Mouse (Mus musculus) liver, embryonic 14.5 days (tissue): ENCODE measurements around the gene Lbr. TPM values are rescaled to one million over a fixed set of nuclear protein-coding genes. Genes with fewer than 3 reads are reported as not detected.

Experiments
- ATAC-seq: fragments of 200-750 bp; cut with Nextera tagmentation; 2 replicates; pipeline ENCODE4 v1.8.0; 2017; ENCODE audit warnings: moderate number of reproducible peaks, mild to moderate bottlenecking, moderate library complexity; ENCODE audit not compliant: insufficient read depth
- DNase-seq, 3 experiments: peaks; one replicate each; pipeline ENCODE4 v3.0.0-alpha.2; 2012 to 2013; ENCODE audit warnings: low read depth in 3 of 3, low spot score in 3 of 3
- H3K27ac ChIP-seq: fragments of 300-500 bp; sonication (generic); 2 replicates; pipeline ENCODE4 v1.5.1; 2014; ENCODE audit warnings: moderate library complexity, mild to moderate bottlenecking, control low read depth, inconsistent platforms
- H3K27me3 ChIP-seq: fragments of 300-500 bp; sonication (generic); 2 replicates; pipeline ENCODE4 v1.6.1; 2014; ENCODE audit warnings: mild to moderate bottlenecking, low read length, moderate library complexity; ENCODE audit not compliant: control insufficient read depth, insufficient read depth
- H3K36me3 ChIP-seq: fragments of 300-500 bp; sonication (generic); replicated peaks from 2 replicates; pipeline ENCODE4 v1.6.1; 2014; ENCODE audit warnings: low read depth; ENCODE audit not compliant: control insufficient read depth, insufficient read depth
- H3K4me1 ChIP-seq, 2 experiments: fragments of 200-500 bp in 1 of 2; fragments of 300-500 bp in 1 of 2; sonication (generic) in 1 of 2; replicated peaks; 2 replicates each; pipeline ENCODE4 v1.6.1; 2012 to 2014; ENCODE audit warnings: antibody characterized with exemption in 1 of 2, inconsistent platforms in 1 of 2, low read length in 1 of 2; ENCODE audit not compliant: control insufficient read depth in 2 of 2, insufficient read depth in 2 of 2
- H3K4me2 ChIP-seq: fragments of 300-500 bp; sonication (generic); 2 replicates; pipeline ENCODE4 v1.6.1; 2014; ENCODE audit warnings: low read depth, mild to moderate bottlenecking, control low read depth, moderate library complexity
- H3K4me3 ChIP-seq, 2 experiments: fragments of 200-500 bp in 1 of 2; fragments of 300-500 bp in 1 of 2; sonication (generic) in 1 of 2; 2 replicates each; pipeline ENCODE4 v1.5.1; 2012 to 2014; ENCODE audit warnings: low read depth in 2 of 2, low read length in 2 of 2, mild to moderate bottlenecking in 2 of 2, control low read depth in 1 of 2, inconsistent platforms in 1 of 2, moderate library complexity in 1 of 2; ENCODE audit not compliant: insufficient read depth in 1 of 2
- H3K9ac ChIP-seq: fragments of 300-500 bp; sonication (generic); replicated peaks from 2 replicates; pipeline ENCODE4 v1.6.1; 2014; ENCODE audit warnings: mild to moderate bottlenecking, control low read depth, moderate library complexity
- H3K9me3 ChIP-seq: fragments of 300-500 bp; sonication (generic); 2 replicates; pipeline ENCODE4 v1.6.1; 2016; ENCODE audit warnings: low read length, mixed read lengths; ENCODE audit not compliant: control insufficient read depth
- CTCF ChIP-seq: IDR thresholded peaks from 2 replicates; pipeline ENCODE4 v1.5.1; 2016; ENCODE audit warnings: antibody characterized with exemption, low read depth, control low read depth
- EP300 ChIP-seq: IDR thresholded peaks from 2 replicates; pipeline ENCODE4 v1.6.1; 2016; ENCODE audit warnings: antibody characterized with exemption, low read depth
- WGBS: fragments of 180-500 bp; shearing (Covaris S2); extraction: QIAGEN DNeasy Blood & Tissue Kit; methylation state at CpG from one replicate; pipeline ENCODE4 v1.1.7; 2014; ENCODE audit not compliant: insufficient replicate concordance; 5-methylcytosine and 5-hydroxymethylcytosine counted together
- polyA plus RNA-seq, 2 experiments: library from polyadenylated mRNA; depleted of rRNA in 1 of 2; stranded (reverse) in 1 of 2; unstranded in 1 of 2; fragments of >200 nt; fragmentation: Nextera tagmentation in 1 of 2; extraction: Ambion mirVana in 1 of 2; gene quantifications; 2 replicates each; pipeline versions ENCODE4 v1.2.1 to v1.2.3; 2012 to 2014

Gene Lbr
- polyA plus RNA-seq, 2 experiments: 65.7 to 259 TPM

- DNase-seq (no peak), ATAC-seq (no peak)
- H3K4me3 ChIP-seq: peak overlapping the region; percentile 94 to 100
- 8% methylated on average over 6 of the region's 6 CpGs for WGBS
- H3K4me2 ChIP-seq: peak overlapping the region; percentile 85
- peak overlapping the region; percentile 98 for H3K9ac ChIP-seq
- H3K27me3 ChIP-seq: no peaks in the 10 kb centered on the region
- H3K9me3 ChIP-seq: no peaks in the 10 kb centered on the region
- no peak for TF ChIP-seq CTCF
- TF ChIP-seq EP300: no peak
- peaks cover 47% of the 10 kb centered on the region for H3K36me3 ChIP-seq
- H3K4me1 ChIP-seq: peaks cover 14 to 28% of the 10 kb centered on the region in 2 experiments
- 0 out of 2 replicates have a peak overlapping the region, but pooled peaks have one; percentile 2 for H3K27ac ChIP-seq
Observed at GRCm38 (mm10) chr1:181839746-181840366, 3.0 kb downstream of the Lbr start.

GRCm38 (mm10) chr1:181838111-181838510, 4.7 kb downstream of the Lbr start:
- Histone ChIP-seq H3K4me3 (no peak overlapping the region), H3K36me3 (peaks cover 64% of the 10 kb centered on the region), H3K27ac (no peak overlapping the region), H3K4me2 (no peak overlapping the region; the same call in 1 of the 2 replicates), H3K9me3 (no peaks in the 10 kb centered on the region), H3K4me1 (peaks cover 9 to 19% of the 10 kb centered on the region in 2 experiments), H3K9ac (no peak overlapping the region), H3K27me3 (no peaks in the 10 kb centered on the region)
- WGBS: 78% methylated on average over 5 of the region's 5 CpGs
- ATAC-seq (no peak), DNase-seq (no peak)
- TF ChIP-seq CTCF (no peak), EP300 (no peak)

GRCm38 (mm10) chr1:181833143-181833542, 9.7 kb downstream of the Lbr start:
- no peak for TF ChIP-seq CTCF
- H3K4me3 ChIP-seq: no peak overlapping the region

GRCm38 (mm10) chr1:181832720-181833119, 10.1 kb downstream of the Lbr start:
- Histone ChIP-seq H3K4me3 (no peak overlapping the region), H3K27me3 (no peaks in the 10 kb centered on the region), H3K9me3 (no peaks in the 10 kb centered on the region), H3K4me1 (no peaks in the 10 kb centered on the region), H3K4me2 (no peak overlapping the region), H3K27ac (no peak overlapping the region), H3K9ac (no peak overlapping the region), H3K36me3 (peaks cover 97% of the 10 kb centered on the region)
- ATAC-seq: no peak
- DNase-seq: no peak
- no peak for TF ChIP-seq EP300
- no peak for TF ChIP-seq CTCF
- WGBS: 88% methylated on average over 5 of the region's 5 CpGs

More at GRCm38 (mm10) chr1:181833143-181833542, 9.7 kb downstream of the Lbr start:
- peaks cover 97% of the 10 kb centered on the region for H3K36me3 ChIP-seq
- H3K4me2 ChIP-seq: no peak overlapping the region
- H3K4me1 ChIP-seq: 0 out of 4 replicates have a peak, but pooled peaks cover 0 to 2% of the 10 kb centered on the region in 2 experiments
- DNase-seq: no peak
- H3K9me3 ChIP-seq: no peaks in the 10 kb centered on the region
- no peak overlapping the region for H3K9ac ChIP-seq
- WGBS: 83% methylated on average over 6 of the region's 6 CpGs
- no peak for ATAC-seq
- H3K27ac ChIP-seq: no peak overlapping the region
- H3K27me3 ChIP-seq: no peaks in the 10 kb centered on the region

GRCm38 (mm10) chr1:181828365-181828764, 14.5 kb downstream of the Lbr start:
- H3K4me1 ChIP-seq: no peaks in the 10 kb centered on the region
- 85% methylated on average over 5 of the region's 5 CpGs for WGBS

More at GRCm38 (mm10) chr1:181828365-181828764, 14.5 kb downstream of the Lbr start:
- no peak overlapping the region for H3K4me3 ChIP-seq
- DNase-seq: no peak
- H3K9me3 ChIP-seq: no peaks in the 10 kb centered on the region
- no peak overlapping the region for H3K4me2 ChIP-seq
- H3K27ac ChIP-seq: no peak overlapping the region
- ATAC-seq: no peak
- H3K9ac ChIP-seq: no peak overlapping the region
- no peaks in the 10 kb centered on the region for H3K27me3 ChIP-seq
- TF ChIP-seq CTCF (peak; percentile 64), EP300 (no peak)
- peaks cover 99% of the 10 kb centered on the region for H3K36me3 ChIP-seq
